Mouse (Mus musculus) adrenal gland, adult 2 months (tissue): ENCODE measurements around the gene Agpat1. TPM values are rescaled to one million over a fixed set of nuclear protein-coding genes. Genes with fewer than 3 reads are reported as not detected.

Experiments used
- DNase-seq: peaks from one replicate; pipeline ENCODE4 v3.0.0; 2021
- polyA plus RNA-seq: library from polyadenylated mRNA; depleted of rRNA; stranded (reverse); fragments of >200 nt; gene quantifications from 2 replicates; pipeline ENCODE4 v1.2.3, GENCODE M21; 2012
- total RNA-seq, 2 experiments: library from RNA; stranded (reverse); gene quantifications; 2 replicates each; pipeline ENCODE4 v1.2.3; 2021

The Agpat1 gene
- total and polyA plus RNA-seq, 3 experiments: 113 to 286 (median 118) TPM

- peak; percentile 48 for DNase-seq
These were observed 2.4 kb downstream of the Agpat1 start for GRCm38 (mm10) chr17:34606186-34607039.

GRCm38 (mm10) chr17:34607997-34608396, 3.9 kb downstream of the Agpat1 start:
- no peak for DNase-seq

- no peak for DNase-seq
These were observed 7.0 kb downstream of the Agpat1 start for GRCm38 (mm10) chr17:34611050-34611449.

GRCm38 (mm10) chr17:34613054-34613645, 9.1 kb downstream of the Agpat1 start:
- DNase-seq: no peak

GRCm38 (mm10) chr17:34613830-34614229, 9.8 kb downstream of the Agpat1 start:
- DNase-seq: no peak

GRCm38 (mm10) chr17:34615871-34616270, 11.8 kb downstream of the Agpat1 start, which contains the start of gene Egfl8:
Gene Egfl8, minus strand, starts transcription at chr17:34615971.
- DNase-seq: no peak

- DNase-seq: peak; percentile 81
These were observed 14.9 kb downstream of the Agpat1 start for GRCm38 (mm10) chr17:34618999-34619398.

- DNase-seq: no peak
These were observed 16.9 kb downstream of the Agpat1 start for GRCm38 (mm10) chr17:34621006-34621405.

- DNase-seq: no peak
These were observed 19.1 kb downstream of the Agpat1 start for GRCm38 (mm10) chr17:34623161-34623560.

GRCm38 (mm10) chr17:34624981-34625380, 20.9 kb downstream of the Agpat1 start:
- DNase-seq: no peak

- no peak for DNase-seq
These were observed 22.2 kb downstream of the Agpat1 start for GRCm38 (mm10) chr17:34626062-34626772.

GRCm38 (mm10) chr17:34626773-34627092, 22.7 kb downstream of the Agpat1 start:
- no peak for DNase-seq

GRCm38 (mm10) chr17:34627093-34627942, 23.3 kb downstream of the Agpat1 start:
- peak; percentile 92 for DNase-seq

- peak; percentile 86 for DNase-seq
These were observed 24.0 kb downstream of the Agpat1 start, which contains the start of gene Ppt2 for GRCm38 (mm10) chr17:34627943-34628643. Gene Ppt2, minus strand, starts transcription at chr17:34628510.

GRCm38 (mm10) chr17:34628644-34628967, 24.5 kb downstream of the Agpat1 start:
- DNase-seq: no peak

GRCm38 (mm10) chr17:34629221-34629751, 25.2 kb downstream of the Agpat1 start, which contains the start of gene Prrt1:
Gene Prrt1, plus strand, starts transcription at chr17:34629533.
- DNase-seq: no peak

GRCm38 (mm10) chr17:34629796-34630603, 25.9 kb downstream of the Agpat1 start:
- DNase-seq: no peak

- DNase-seq: no peak
These were observed 26.8 kb downstream of the Agpat1 start for GRCm38 (mm10) chr17:34630761-34631301.

GRCm38 (mm10) chr17:34631647-34632046, 27.6 kb downstream of the Agpat1 start:
- no peak for DNase-seq

GRCm38 (mm10) chr17:34632261-34632691, 28.2 kb downstream of the Agpat1 start:
- DNase-seq: peak; percentile 89
